Mouse (Mus musculus): ENCODE results near the gene Nradd.

Nradd gene

GRCm38 (mm10) chr9:110652963-110653654, 28.9 kb upstream of the Nradd start:
- no peak for DNase-seq (ENCODE audit: low read depth)

- peak; percentile 79 for DNase-seq (ENCODE audit: low read depth)
Observed at GRCm38 (mm10) chr9:110651931-110652722, 27.9 kb upstream of the Nradd start.

GRCm38 (mm10) chr9:110649775-110650174, 25.5 kb upstream of the Nradd start:
- DNase-seq (ENCODE audit: low read depth), result no peak

GRCm38 (mm10) chr9:110645219-110645618, 21.0 kb upstream of the Nradd start:
- peak; percentile 83 for DNase-seq (ENCODE audit: low read depth)

- no peak for DNase-seq (ENCODE audit: low read depth)
Observed at GRCm38 (mm10) chr9:110644295-110644694, 20.0 kb upstream of the Nradd start.

GRCm38 (mm10) chr9:110643787-110644186, 19.5 kb upstream of the Nradd start:
- no peak for DNase-seq (ENCODE audit: low read depth)

- no peak for DNase-seq (ENCODE audit: low read depth)
Observed at GRCm38 (mm10) chr9:110642812-110643524, 18.7 kb upstream of the Nradd start.

GRCm38 (mm10) chr9:110641006-110641405, 16.8 kb upstream of the Nradd start:
- no peak for DNase-seq (ENCODE audit: low read depth)

GRCm38 (mm10) chr9:110638611-110639021, 14.4 kb upstream of the Nradd start:
- DNase-seq (ENCODE audit: low read depth), result peak; percentile 35

GRCm38 (mm10) chr9:110635225-110635624, 11.0 kb upstream of the Nradd start:
- DNase-seq (ENCODE audit: low read depth), result peak; percentile 78

- DNase-seq (ENCODE audit: low read depth), result no peak
Observed at GRCm38 (mm10) chr9:110633882-110634281, 9.6 kb upstream of the Nradd start.

GRCm38 (mm10) chr9:110632671-110633070, 8.4 kb upstream of the Nradd start:
- DNase-seq (ENCODE audit: low read depth), result no peak

GRCm38 (mm10) chr9:110631651-110632275, 7.5 kb upstream of the Nradd start:
- DNase-seq (ENCODE audit: low read depth), result no peak

- DNase-seq (ENCODE audit: low read depth), result peak; percentile 30
Observed at GRCm38 (mm10) chr9:110631191-110631590, 6.9 kb upstream of the Nradd start.

GRCm38 (mm10) chr9:110630171-110630570, 5.9 kb upstream of the Nradd start:
- no peak for DNase-seq (ENCODE audit: low read depth)

GRCm38 (mm10) chr9:110625350-110625908, 1.2 kb upstream of the Nradd start:
- no peak for DNase-seq (ENCODE audit: low read depth)

- DNase-seq (ENCODE audit: low read depth), result no peak
Observed at GRCm38 (mm10) chr9:110623416-110624195, 646 bp downstream of the Nradd start.

GRCm38 (mm10) chr9:110622621-110623219, 1.5 kb downstream of the Nradd start:
- DNase-seq (ENCODE audit: low read depth), result no peak

GRCm38 (mm10) chr9:110620685-110621084, 3.6 kb downstream of the Nradd start:
- no peak for DNase-seq (ENCODE audit: low read depth)

- peak; percentile 34 for DNase-seq (ENCODE audit: low read depth)
Observed at GRCm38 (mm10) chr9:110620180-110620579, 4.1 kb downstream of the Nradd start.

- peak; percentile 37 for DNase-seq (ENCODE audit: low read depth)
Observed at GRCm38 (mm10) chr9:110617081-110617480, 7.2 kb downstream of the Nradd start.
